Mouse (Mus musculus): ENCODE data around the gene Snap47. TPM values are rescaled to one million over a fixed set of nuclear protein-coding genes. Genes with fewer than 3 reads are reported as not detected.

Gene Snap47
- polyA plus RNA-seq, 2 experiments from 2014 or later = 52.6 to 67.3 TPM

- ATAC-seq = no peak
Measured at GRCm38 (mm10) chr11:59421967-59422366, 29.0 kb downstream of the Snap47 start.

GRCm38 (mm10) chr11:59421436-59421835, 29.6 kb downstream of the Snap47 start:
- no peak for ATAC-seq

DNA sequence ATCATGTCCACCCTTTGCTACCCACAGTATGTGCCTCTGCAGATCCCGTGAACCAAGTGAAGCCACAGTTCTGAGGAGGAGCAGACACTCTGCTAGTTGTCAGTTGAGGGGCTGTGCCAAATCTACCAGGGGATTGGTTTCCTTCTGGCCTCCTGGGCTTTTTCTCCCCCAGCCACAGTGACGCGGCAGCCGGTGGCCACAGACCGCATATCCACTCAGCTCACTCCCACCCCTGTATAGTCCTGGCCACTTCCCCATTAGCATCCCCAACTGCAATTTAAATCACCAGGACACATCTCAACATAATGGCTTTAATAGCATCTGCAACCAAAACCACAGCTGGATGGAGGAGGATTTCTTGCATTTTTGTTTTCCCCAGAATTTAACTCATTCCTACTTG, 32.3 kb downstream of the Snap47 start:
- ATAC-seq = no peak

DNA sequence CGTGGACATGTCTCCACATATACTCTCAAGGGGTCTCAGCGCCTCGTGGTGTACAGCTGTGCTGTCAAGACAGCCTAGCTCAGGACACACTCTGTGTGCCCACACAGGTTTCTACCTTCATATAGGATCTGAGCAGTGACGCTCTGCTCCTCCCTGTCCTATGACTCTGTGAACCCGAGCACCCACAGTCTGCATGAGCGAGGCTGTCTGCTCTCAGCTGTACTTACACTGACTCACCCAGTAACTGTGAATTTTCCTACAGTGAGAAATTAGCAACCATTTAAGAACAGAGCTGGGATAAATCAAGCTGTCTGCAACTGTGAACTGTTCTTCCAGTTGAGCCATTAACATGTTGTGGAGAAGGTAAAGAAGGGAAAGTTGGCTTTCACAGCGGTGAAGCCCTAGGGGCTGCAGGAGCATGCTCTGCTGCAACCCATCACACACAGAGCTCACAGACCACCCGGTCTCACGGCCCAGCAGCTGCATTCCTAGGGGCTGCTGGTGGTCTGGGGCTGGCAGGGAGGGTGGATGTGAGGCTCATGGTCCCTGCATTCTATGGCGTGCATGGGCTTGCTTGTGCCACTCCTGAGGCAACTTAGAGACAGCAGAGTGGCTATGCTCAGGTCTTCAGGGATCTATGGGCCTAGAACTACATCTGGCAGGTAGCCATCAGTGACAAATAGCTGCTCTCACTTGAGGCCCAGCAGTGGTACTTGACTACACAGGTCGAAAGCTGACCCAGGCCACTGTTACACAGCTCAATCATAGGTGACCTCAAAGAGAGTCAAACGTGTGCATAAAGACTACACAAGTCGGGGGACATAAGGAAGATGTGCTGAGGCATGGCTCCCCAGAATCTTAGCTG, 37.8 kb downstream of the Snap47 start:
- no peak for ATAC-seq

DNA sequence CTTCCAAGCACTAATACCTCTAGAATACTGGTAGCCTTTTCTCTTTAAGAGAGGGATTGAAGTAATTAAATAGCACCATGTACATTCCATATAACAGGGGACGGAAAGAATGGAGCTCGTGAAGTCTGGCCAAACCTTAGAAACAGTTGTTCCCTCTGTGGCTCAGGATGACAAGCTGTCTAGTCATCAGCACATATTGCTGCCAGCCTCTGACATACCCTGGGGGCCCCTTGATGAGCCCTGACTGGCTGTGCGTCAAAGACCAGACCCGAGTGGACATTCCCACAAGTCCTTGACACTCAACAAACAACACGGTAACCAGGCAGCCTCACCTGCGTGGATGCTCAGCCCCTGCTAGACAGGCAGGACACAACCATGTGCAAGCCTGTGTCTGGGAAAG, 38.9 kb downstream of the Snap47 start:
- ATAC-seq = no peak

DNA sequence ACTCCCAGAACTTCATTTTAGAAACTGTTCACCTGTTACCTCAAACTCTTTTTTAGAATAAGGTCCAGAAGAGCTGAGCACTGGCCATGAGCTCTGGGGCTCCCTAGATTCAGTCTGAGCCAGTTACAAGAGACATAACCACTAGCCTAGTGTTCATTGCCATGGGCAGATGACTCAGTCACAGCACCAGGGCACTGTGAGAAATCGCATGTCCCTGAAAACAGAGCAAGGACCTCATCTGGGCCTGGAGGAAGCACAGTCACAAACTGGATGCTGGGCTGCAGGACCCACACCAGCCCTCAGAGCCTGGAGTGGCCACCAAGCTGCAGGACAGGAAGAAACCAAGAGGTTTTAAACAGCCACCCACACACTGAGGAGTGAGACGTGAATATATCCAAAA, 40.1 kb downstream of the Snap47 start:
- ATAC-seq = no peak

GRCm38 (mm10) chr11:59405761-59406160, 45.2 kb downstream of the Snap47 start:
- no peak for ATAC-seq

DNA sequence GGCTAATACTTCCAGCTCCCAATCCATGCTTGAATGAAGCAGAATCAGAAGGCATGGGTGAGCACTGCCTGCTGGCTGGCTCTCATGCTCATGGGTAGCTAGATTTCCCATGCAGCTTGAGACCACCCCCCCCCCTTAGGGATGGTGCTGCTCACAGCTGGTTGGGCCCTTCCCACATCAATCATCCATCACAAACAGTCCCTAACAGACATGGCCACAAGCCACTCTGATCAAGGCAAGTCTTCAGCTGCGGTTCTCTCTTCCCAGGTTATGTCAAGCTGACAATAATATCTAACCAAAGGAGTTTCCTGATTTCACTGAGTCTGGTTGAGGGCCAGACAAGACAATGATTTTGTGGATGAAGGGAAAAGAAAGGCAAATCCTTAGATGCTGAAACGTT, 50.1 kb downstream of the Snap47 start:
- no peak for ATAC-seq

- no peak for ATAC-seq
Measured at GRCm38 (mm10) chr11:59399830-59400229, 51.2 kb downstream of the Snap47 start.

GRCm38 (mm10) chr11:59397536-59398371, 53.2 kb downstream of the Snap47 start:
- peak; percentile 79 for ATAC-seq

GRCm38 (mm10) chr11:59394451-59394850, 56.5 kb downstream of the Snap47 start:
- no peak for ATAC-seq

GRCm38 (mm10) chr11:59393591-59393990, 57.4 kb downstream of the Snap47 start:
- ATAC-seq = no peak

DNA sequence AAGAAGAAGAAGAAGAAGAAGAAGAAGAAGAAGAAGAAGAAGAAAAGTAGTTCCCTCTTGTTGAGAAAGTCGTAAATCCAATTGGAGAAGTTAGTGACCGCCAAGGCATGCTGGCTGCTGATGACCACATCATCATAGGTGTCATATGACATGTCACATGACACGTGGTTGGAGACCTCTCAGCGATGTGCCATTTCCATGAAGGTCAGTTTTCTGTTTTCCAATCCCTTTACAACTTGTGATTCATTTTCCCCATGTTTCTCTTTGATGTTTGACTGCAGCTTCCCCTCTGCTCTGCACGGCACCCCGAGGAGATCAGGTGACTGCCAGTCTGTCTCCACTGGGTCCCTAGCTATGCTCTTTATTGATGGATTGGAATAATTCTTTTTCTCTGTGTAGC, 58.7 kb downstream of the Snap47 start:
- no peak for ATAC-seq

DNA sequence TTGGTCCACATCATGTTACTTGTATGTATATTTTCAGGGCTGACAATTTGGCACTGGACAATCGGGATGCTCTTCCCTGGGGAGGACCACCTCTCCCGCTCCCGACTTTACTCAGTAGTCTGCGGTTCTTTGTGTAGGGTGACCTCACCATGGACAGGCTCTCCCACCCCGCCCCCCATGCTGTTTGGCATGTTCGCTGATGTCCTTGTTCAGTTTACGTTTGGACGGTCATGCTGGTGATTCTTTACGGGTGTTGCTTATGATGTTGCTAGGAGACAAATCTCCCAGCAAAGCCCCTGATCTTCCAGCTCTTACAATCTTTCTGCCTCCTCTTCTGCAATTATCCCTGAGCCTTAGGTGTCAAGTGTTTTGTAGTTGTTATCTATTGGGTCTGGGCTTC, 60.5 kb downstream of the Snap47 start:
- no peak for ATAC-seq

DNA sequence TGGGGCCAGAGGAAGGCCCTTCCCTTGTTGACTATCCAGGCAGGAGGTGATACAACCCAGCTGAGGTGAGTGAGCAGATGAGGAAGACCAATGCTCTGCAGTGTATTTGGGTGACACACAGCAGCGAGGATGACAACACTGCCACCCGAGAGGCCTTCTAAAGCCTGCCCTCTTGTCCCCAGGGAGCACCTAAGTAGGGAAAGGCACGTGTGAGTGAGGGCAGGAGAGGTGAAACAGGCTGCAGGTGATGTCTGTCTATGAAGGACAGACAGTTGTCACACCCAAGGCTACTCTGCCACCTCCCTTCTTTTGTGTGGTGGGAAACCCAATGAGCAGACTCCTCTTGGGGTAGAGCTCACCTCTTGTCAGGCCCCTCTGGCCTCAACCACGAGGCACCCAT, 61.4 kb downstream of the Snap47 start:
- no peak for ATAC-seq

GRCm38 (mm10) chr11:59388806-59389205, 62.2 kb downstream of the Snap47 start:
- no peak for ATAC-seq

DNA sequence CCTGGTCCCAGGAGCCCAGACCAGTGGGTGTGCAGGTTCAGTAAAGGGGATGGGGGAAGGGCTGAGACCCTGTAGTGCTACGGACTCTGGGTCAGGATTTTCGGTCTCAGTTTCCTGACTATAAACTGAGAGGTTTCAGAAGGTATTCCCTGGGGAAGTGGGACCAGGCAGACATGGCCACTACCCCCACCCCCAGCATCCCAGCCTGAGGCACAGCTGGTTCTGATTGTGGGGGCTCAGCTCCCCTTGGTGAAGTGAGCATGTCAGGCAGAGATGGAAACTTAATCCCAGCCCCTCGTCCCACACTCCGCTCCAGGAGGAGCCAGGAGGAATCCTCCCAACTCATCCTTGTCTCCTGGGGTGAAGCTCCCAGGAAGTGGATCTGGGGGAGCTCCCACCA, 63.5 kb downstream of the Snap47 start:
- no peak for ATAC-seq

GRCm38 (mm10) chr11:59385123-59385522, 65.9 kb downstream of the Snap47 start:
- ATAC-seq = no peak

DNA sequence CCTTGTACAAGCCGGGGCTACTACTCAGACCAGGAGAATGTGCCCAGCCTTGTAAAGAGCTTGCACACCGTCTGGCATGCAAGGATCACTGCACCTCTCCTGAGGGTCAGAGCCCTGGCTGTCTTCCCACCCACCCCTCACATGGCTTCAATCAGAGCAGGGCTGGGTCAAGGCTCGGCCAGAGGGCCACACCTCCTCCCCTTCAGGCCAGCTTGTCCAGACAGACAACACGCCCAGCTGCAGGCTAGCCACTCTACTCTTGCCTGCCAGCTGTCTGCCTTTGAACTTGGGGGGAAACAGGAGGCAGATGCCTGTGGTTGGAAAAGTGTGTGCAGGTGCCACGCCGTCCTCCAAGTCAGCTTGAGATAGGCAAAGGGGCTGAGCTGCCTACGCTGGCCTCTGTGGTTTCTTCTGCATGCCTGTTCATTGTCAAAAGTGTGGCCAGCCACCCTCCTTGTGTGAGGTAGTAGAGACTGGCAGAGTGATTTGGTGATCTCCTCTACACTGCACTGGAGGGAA, 66.5 kb downstream of the Snap47 start:
- no peak for ATAC-seq

- ATAC-seq = no peak
Measured at GRCm38 (mm10) chr11:59379547-59379946, 71.4 kb downstream of the Snap47 start.

- no peak for ATAC-seq
Measured at GRCm38 (mm10) chr11:59377999-59378398, 73.0 kb downstream of the Snap47 start.

DNA sequence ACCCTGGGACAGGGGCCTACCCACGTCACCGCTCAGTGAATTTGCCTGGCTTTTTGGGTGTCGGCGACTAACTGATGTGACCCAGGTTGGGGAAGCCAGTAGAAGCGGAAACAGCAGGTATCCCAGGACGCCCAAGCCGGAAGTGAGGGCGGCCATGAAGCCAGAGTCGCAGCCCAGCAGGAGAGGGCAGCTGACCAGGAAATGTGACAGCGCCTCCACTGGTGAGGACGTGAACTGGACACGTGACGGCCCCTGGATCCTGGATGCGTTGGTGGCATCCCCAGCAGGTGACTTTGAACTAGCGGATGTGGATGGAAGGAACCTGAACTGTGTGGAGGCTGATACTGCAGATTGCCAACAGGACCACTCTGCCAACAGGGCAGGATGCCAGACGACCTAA, 75.5 kb downstream of the Snap47 start, which contains the start of gene Prss38:
Prss38 (minus strand) TSS at position 183 of the 400 bp plus-strand sequence.
- ATAC-seq = no peak

GRCm38 (mm10) chr11:59369848-59370247, 81.1 kb downstream of the Snap47 start:
- ATAC-seq = no peak

Measured in CD4-positive, CD25-positive, alpha-beta regulatory T cell, adult 4 months (primary cell).